ENCODE assay signal across 13 mouse cellular contexts in the genomic region with DNA sequence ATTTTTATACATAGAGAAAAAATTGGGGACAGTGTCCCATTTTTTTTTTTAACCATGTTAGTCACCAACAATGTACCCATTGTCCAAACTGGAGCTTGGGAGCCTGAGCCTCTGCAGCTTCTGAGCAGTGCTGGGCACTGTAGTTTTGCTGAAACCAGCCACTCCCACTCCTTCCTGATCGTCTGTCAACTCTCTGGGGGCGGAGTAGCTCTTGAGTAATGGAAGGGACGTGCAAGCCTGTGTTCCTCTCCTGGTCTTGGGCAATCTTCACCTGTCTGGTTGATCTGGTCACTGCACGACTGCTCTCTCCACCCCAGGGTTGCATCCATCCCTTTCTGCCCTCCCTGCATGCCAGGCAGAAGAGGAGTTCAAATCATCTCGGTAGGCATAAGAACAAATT. TPM values are rescaled to one million over a fixed set of nuclear protein-coding genes. Genes with fewer than 3 reads are reported as not detected.
DNase-seq lines count a peak whose midpoint lies in the region; ATAC-seq lines count a peak whose summit lies in the region.
"Had no signal": no experiment of that assay in that cellular context is flagged by ENCODE, and none has a peak within 500 bp of the region (broad histone marks: within the 10 kb centered on the region; RNA-seq: fewer than 3 reads in every experiment).

No protein-coding gene starts in this region.

- no peak overlapping the region for H3K4me2 ChIP-seq in liver, embryonic 16.5 days (ENCODE audit: low read depth, low read length)
- H3K4me2 ChIP-seq in midbrain, embryonic 13.5 days (replicated peaks) = no peak overlapping the region
- H3K4me2 ChIP-seq: midbrain, embryonic 11.5 days had no signal

- no peaks in the 10 kb centered on the region for H3K4me1 ChIP-seq in liver, embryonic 16.5 days (ENCODE audit: control insufficient read depth, low read depth, low read length)
- no peaks in the 10 kb centered on the region for H3K4me1 ChIP-seq in midbrain, embryonic 13.5 days (replicated peaks)

- H3K27ac ChIP-seq in liver, embryonic 16.5 days (ENCODE audit: low read length) = no peak overlapping the region
- H3K27ac ChIP-seq in midbrain, embryonic 13.5 days = no peak overlapping the region
- H3K27ac ChIP-seq: heart, adult 2 months had no signal

- 29% methylated on average over 5 of the region's 5 CpGs for WGBS in liver, embryonic 16.5 days (ENCODE audit: insufficient replicate concordance)
- WGBS in midbrain, embryonic 13.5 days = 67% methylated on average over 5 of the region's 5 CpGs

- no peak overlapping the region for H3K4me3 ChIP-seq in liver, embryonic 16.5 days (ENCODE audit: low read depth, low read length)
- no peak overlapping the region for H3K4me3 ChIP-seq in midbrain, embryonic 13.5 days (replicated peaks)
- H3K4me3 ChIP-seq: heart, adult 2 months had no signal

- H3K27me3 ChIP-seq in liver, embryonic 16.5 days (ENCODE audit: control insufficient read depth, insufficient read depth, low read depth, low read length) = no peaks in the 10 kb centered on the region
- H3K27me3 ChIP-seq in midbrain, embryonic 13.5 days = no peaks in the 10 kb centered on the region

- H3K9me3 ChIP-seq in liver, embryonic 16.5 days (replicated peaks; ENCODE audit: control insufficient read depth, low read length) = no peaks in the 10 kb centered on the region
- H3K9me3 ChIP-seq in midbrain, embryonic 13.5 days = no peaks in the 10 kb centered on the region

- H3K9ac ChIP-seq in liver, embryonic 16.5 days (ENCODE audit: low read depth, low read length) = no peak overlapping the region
- H3K9ac ChIP-seq in midbrain, embryonic 13.5 days (replicated peaks) = no peak overlapping the region

- DNase-seq in right cerebral cortex, adult 18-20 months = peak; percentile 9
- no peak for DNase-seq in right cerebral cortex, postnatal 36 days (ENCODE audit: low spot score in 2 of 2)
- no peak for DNase-seq in kidney, postnatal 14 days
- no peak for DNase-seq in adrenal gland, adult 2 months
- DNase-seq: cerebellum, postnatal 36 days; heart, adult 2 months; heart, postnatal 36 days; kidney, adult 11 months; thymus, postnatal 36 days had no signal

- no peaks in the 10 kb centered on the region for H3K36me3 ChIP-seq in liver, embryonic 16.5 days (ENCODE audit: control insufficient read depth, insufficient read depth)
- no peaks in the 10 kb centered on the region for H3K36me3 ChIP-seq in midbrain, embryonic 13.5 days

- peak; percentile 97 for ATAC-seq in granulocyte monocyte progenitor cell, adult 5-6 weeks (replicated peaks; ENCODE audit: poor library complexity, severe bottlenecking)
- peak; percentile 93 for ATAC-seq in liver, embryonic 16.5 days (ENCODE audit: low read depth)
- no peak for ATAC-seq in midbrain, embryonic 13.5 days

RNA-seq across cellular contexts. Expression of a gene that starts 21.0 kb away (rescaled TPM):
- 0.39 and 0.96 TPM in 2 replicates for total RNA-seq in granulocyte monocyte progenitor cell, adult 5-6 weeks (2014; fragmentation: Nextera tagmentation)
- 1.8 and 2.0 TPM in 2 replicates for total RNA-seq in granulocyte monocyte progenitor cell, adult 5-6 weeks (2017)
- 1.0 and 1.3 TPM in 2 replicates for polyA plus RNA-seq in liver, embryonic 16.5 days (2015; fragmentation: Nextera tagmentation; extraction: Ambion mirVana)
- polyA plus RNA-seq in midbrain, embryonic 13.5 days (2015; fragmentation: Nextera tagmentation; extraction: Ambion mirVana) = 0.17 and 0.21 TPM in 2 replicates
- total RNA-seq in adrenal gland, adult 2 months (2021) = 1 to 10 TPM; 2.6 to 2.8 TPM
- polyA plus RNA-seq in adrenal gland, adult 2 months (2012; rRNA removed) = 0.21 and 0.26 TPM in 2 replicates

RNA-seq across cellular contexts. Expression of a gene that starts 22.9 kb away (rescaled TPM):
- total RNA-seq in granulocyte monocyte progenitor cell, adult 5-6 weeks (2014; fragmentation: Nextera tagmentation) = 363 and 404 TPM in 2 replicates
- 392 and 401 TPM in 2 replicates for total RNA-seq in granulocyte monocyte progenitor cell, adult 5-6 weeks (2017)
- polyA plus RNA-seq in liver, embryonic 16.5 days (2015; fragmentation: Nextera tagmentation; extraction: Ambion mirVana) = 189 and 191 TPM in 2 replicates
- 263 and 273 TPM in 2 replicates for polyA plus RNA-seq in midbrain, embryonic 13.5 days (2015; fragmentation: Nextera tagmentation; extraction: Ambion mirVana)
- 100 to 1,000 TPM; 274 to 441 TPM for total RNA-seq in adrenal gland, adult 2 months (2021)
- 27.1 and 27.4 TPM in 2 replicates for polyA plus RNA-seq in adrenal gland, adult 2 months (2012; rRNA removed)

RNA-seq across cellular contexts. Expression of a gene that starts 57.0 kb away (rescaled TPM):
- 4.5 and 6.6 TPM in 2 replicates for total RNA-seq in granulocyte monocyte progenitor cell, adult 5-6 weeks (2014; fragmentation: Nextera tagmentation)
- 1.2 and 2.0 TPM in 2 replicates for total RNA-seq in granulocyte monocyte progenitor cell, adult 5-6 weeks (2017)
- 4.0 and 4.3 TPM in 2 replicates for polyA plus RNA-seq in liver, embryonic 16.5 days (2015; fragmentation: Nextera tagmentation; extraction: Ambion mirVana)
- 12.1 and 14.3 TPM in 2 replicates for polyA plus RNA-seq in midbrain, embryonic 13.5 days (2015; fragmentation: Nextera tagmentation; extraction: Ambion mirVana)
- total RNA-seq in adrenal gland, adult 2 months (2021) = 10 to 100 TPM; 18.0 to 28.0 TPM
- 2.2 and 2.6 TPM in 2 replicates for polyA plus RNA-seq in adrenal gland, adult 2 months (2012; rRNA removed)
